Mouse (Mus musculus) retina, postnatal 7 days (tissue): ENCODE measurements around the gene Fam219a.
A peak's percentile ranks its signal among the peaks of the same experiment; 100 is the strongest.

Experiments used
- DNase-seq: peaks from one replicate; pipeline ENCODE4 v3.0.0-alpha.2; 2012; ENCODE audit warnings: low read depth, low spot score

The Fam219a gene

DNA sequence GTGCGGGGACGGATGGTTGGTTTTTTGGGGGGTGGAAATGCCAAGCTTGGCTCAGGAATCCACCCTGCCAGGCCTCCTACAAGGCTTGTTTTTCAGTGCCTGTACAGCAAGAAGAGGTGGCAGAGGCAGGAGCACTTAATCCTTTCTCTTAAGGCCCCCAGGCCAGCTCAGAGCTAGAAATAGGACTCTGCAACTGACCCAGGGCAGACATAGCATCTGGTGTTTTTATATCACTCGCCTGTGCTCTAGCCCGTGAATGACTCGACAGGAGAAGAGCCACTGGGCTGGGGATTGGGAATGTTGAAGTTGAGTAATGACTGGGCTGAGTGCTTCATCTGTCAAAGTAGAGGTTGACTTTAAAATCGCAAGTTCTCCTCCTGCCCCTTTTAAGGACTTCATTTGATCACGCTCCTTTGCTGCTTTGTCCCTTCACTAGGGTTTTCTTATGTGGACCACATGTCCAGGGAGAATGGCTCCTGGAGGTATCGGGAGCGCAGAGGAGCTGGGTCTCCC lies 91.6 kb downstream of the Fam219a start:
- DNase-seq: no peak

DNA sequence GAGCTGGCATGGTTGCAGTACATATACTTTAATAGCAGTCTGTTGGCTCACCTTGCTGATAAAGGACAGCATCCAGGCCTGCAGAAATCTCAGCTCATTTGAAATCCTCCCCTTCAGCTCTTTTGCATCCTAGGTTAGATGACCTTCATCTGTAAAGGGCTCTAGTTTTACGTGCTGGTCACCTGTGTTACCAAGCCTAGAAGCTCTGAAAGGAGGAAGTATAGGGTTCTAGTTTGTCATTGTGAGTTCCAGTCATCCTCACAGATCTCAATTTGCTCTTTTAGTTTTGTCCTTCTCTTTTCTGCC lies 98.0 kb downstream of the Fam219a start:
- DNase-seq: no peak

DNA sequence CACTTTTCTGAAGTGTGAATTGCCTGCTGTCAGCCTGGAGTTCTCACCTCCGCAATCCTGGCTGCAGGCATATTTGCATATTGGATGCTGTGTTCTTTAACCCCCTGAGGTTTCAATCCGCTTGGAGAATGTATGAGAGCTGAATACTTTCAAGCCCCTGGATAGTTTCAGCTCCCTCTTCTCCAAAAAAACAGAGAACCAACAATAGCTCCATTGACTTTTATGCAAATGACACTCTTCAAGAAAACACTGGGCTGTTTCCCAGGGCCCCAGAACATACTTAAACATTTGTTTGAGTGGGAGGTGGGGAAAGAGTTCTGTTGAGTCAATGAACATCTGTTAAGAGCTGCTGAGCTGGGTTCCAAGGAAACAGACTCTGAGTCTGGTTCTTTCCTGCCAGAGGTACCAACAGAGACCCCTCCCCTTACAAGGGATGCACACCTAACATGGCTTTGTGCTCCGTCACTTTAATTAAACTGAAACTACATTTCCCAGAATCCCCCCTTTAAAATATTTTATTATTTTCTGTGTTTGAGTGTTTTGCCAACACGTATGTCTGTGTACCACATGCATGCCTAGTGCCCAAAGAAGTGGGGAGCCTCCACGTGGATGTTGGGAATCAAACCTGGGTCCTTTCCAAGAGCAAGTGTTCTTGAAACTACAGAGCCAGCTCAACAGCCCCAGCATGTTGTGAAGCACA lies 98.5 kb downstream of the Fam219a start:
- DNase-seq: no peak

DNA sequence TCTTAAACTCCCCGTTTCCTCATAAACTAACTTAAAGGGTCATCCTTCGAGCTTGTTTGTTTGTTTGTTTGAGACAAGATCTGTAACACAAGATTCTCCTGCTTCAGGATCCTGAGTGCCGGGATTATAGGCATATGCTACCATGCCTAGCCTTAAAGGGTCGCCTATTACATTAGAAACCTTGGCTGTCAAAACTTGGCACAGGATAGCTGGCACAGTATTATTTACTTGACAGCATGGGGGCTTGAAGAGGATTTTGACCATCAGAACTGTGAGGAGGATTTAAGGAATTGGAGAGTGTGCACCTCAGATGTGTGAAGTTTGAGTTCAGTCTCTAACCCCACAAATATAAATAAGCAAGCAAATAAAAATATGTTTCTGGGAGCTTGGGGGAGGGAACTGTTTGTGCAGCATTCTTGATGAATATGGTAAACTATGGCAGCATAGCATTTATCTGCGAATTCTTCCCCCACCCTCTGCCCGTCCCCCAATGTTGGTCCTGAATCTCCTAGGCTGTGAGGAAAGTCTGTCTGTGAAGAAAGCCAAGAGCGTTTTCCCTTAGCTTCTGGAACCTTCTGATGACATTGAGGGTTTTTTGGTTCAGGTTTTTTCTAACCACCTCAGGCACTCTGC lies 99.2 kb downstream of the Fam219a start:
- no peak for DNase-seq

DNA sequence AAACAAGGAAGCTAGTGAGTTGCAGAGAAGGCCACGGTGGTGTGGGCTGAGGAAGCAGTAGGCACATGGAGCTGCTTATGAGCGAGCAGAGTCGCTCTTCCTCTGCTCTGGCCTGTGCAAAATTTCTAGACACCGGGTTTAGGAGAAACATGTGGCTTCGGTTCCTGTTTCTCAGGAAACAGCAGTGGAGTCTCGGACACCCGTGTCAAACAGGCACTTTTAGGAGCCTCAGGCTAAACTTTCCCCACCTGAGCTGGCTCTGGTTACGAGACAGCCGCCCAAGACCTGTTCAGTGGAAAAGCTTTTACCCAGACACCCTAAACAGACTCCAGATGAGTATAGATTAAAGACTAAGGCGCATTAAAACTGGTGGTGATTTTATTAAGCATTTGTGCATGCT lies 100.1 kb downstream of the Fam219a start:
- no peak for DNase-seq

DNA sequence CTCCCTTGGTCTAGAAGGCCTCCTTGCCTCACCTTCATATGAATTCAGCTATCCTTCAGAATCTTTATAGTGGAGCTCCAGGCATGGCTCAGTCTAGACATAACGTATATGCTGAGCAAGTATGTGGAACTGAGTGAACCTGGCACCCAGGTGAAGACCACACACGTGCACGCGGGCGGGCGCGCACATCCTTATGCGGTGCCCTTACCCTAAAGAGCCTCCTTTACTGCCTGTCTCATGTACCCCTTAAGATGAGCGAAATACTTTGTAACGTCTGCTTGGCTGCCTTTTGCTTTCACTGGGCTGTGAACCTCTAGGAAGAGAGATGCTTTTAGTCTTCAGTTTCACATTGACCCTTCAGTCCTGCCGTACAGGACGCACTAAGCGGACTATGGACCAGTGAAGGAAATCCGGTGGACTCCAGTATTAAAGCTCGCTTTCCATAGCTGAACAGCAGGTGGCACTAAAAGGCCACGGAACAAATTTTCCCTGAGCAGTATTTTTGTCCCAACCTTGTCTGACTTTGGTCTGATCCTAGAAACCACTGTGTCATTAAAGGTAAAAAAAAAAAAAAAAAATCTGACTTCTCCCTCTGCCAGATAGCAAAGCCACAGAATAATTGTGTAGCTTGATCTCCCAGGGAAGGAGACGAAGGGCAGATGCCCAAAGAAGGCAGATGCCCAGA lies 100.8 kb downstream of the Fam219a start:
- DNase-seq: peak; percentile 71
